Mouse (Mus musculus): ENCODE data around the gene D430041D05Rik.

GRCm38 (mm10) chr2:104251647-104252046 is 159.2 kb downstream of the D430041D05Rik start:
- TF ChIP-seq CTCF (IDR thresholded peaks at IDR 0.05; ENCODE audit: borderline replicate concordance, insufficient read depth, low read length) (no peak), POLR2A (IDR thresholded peaks at IDR 0.05; ENCODE audit: low read depth, low read length) (no peak)
